ENCODE assay signal across 8 mouse cellular contexts in genomic region chr16:32659385-32659784, GRCm38 (mm10). TPM values are rescaled to one million over a fixed set of nuclear protein-coding genes. Genes with fewer than 3 reads are reported as not detected.
DNase-seq lines count a peak whose midpoint lies in the region; ATAC-seq and TF ChIP-seq lines count a peak whose summit lies in the region.

No protein-coding gene starts in this region.

- DNase-seq in MEL (ENCODE audit: low read depth, low spot score) = no peak
- peak; percentile 76 to 83 for DNase-seq in adrenal gland, postnatal 36 days
- DNase-seq in kidney, postnatal 25 days = peak; percentile 73 to 75
- peak; percentile 66 for DNase-seq in lung, adult 2 months
- DNase-seq in retina, embryonic 14.5 days (ENCODE audit: low spot score) = peak; percentile 88
- no peak for DNase-seq in spleen, adult 18-20 months

- TF ChIP-seq EP300 in MEL (IDR thresholded peaks at IDR 0.05; ENCODE audit: low read depth in 1 of 2, low read length in 2 of 2) = no peak

- H3K27me3 ChIP-seq in MEL (ENCODE audit: control insufficient read depth in 1 of 2, insufficient read depth in 2 of 2, low read length in 2 of 2) = no peaks in the 10 kb centered on the region
- H3K27me3 ChIP-seq in embryonic facial prominence, embryonic 13.5 days = no peaks in the 10 kb centered on the region
- no peaks in the 10 kb centered on the region for H3K27me3 ChIP-seq in heart, embryonic 16.5 days (ENCODE audit: control insufficient read depth, insufficient read depth, low read length)

- H3K4me3 ChIP-seq in MEL (ENCODE audit: control insufficient read depth in 1 of 2, insufficient read depth in 1 of 2, low read depth in 2 of 2, low read length in 2 of 2) = no peak overlapping the region
- H3K4me3 ChIP-seq in embryonic facial prominence, embryonic 13.5 days = peak overlapping the region; percentile 38
- peak overlapping the region; percentile 42 for H3K4me3 ChIP-seq in heart, embryonic 16.5 days (ENCODE audit: low read length)
- H3K4me3 ChIP-seq in lung, adult 2 months (replicated peaks; ENCODE audit: extremely low read depth, low read depth, low read length) = peak overlapping the region; percentile 31

- no peaks in the 10 kb centered on the region; the same call in 1 of the 2 replicates for H3K79me2 ChIP-seq in MEL (ENCODE audit: control insufficient read depth, insufficient read depth, low read length, poor library complexity)

- WGBS in embryonic facial prominence, embryonic 13.5 days = 7% methylated on average over 8 of the region's 8 CpGs
- WGBS in heart, embryonic 16.5 days = 11% methylated on average over 8 of the region's 8 CpGs
- 14% methylated on average over 8 of the region's 8 CpGs for WGBS in lung, adult 2 months

- H3K27ac ChIP-seq in MEL (ENCODE audit: control insufficient read depth, low read depth, low read length) = no peak overlapping the region
- peak overlapping the region; percentile 39; the same call in 1 of the 2 replicates for H3K27ac ChIP-seq in embryonic facial prominence, embryonic 13.5 days
- no peak overlapping the region; the same call in 1 of the 2 replicates for H3K27ac ChIP-seq in heart, embryonic 16.5 days (ENCODE audit: low read length)

- TF ChIP-seq CTCF in MEL (IDR thresholded peaks at IDR 0.05 in 2 of 3, conservative IDR thresholded peaks at IDR 0.05 in 1 of 3; ENCODE audit: control insufficient read depth in 1 of 3, insufficient read depth in 1 of 3, low read depth in 2 of 3, low read length in 3 of 3, poor library complexity in 1 of 3, severe bottlenecking in 1 of 3) = peak; percentile 58 to 74 (median 68)
- TF ChIP-seq CTCF in lung, adult 2 months (IDR thresholded peaks at IDR 0.05; ENCODE audit: insufficient read depth, low read length) = peak; percentile 96

- no peaks in the 10 kb centered on the region for H3K9me3 ChIP-seq in MEL (replicated peaks; ENCODE audit: insufficient read depth, low read length)
- no peaks in the 10 kb centered on the region for H3K9me3 ChIP-seq in embryonic facial prominence, embryonic 13.5 days
- no peaks in the 10 kb centered on the region for H3K9me3 ChIP-seq in heart, embryonic 16.5 days (replicated peaks; ENCODE audit: control insufficient read depth, low read length)

- no peak overlapping the region for H3K9ac ChIP-seq in MEL (ENCODE audit: control insufficient read depth, low read depth, low read length, poor library complexity, severe bottlenecking)
- peak overlapping the region; percentile 64 for H3K9ac ChIP-seq in embryonic facial prominence, embryonic 13.5 days
- peak overlapping the region; percentile 49 for H3K9ac ChIP-seq in heart, embryonic 16.5 days (ENCODE audit: low read length)

- ATAC-seq in embryonic facial prominence, embryonic 13.5 days (ENCODE audit: insufficient number of reproducible peaks, insufficient read depth, low FRiP score, low TSS enrichment, low read depth) = no peak
- ATAC-seq in heart, embryonic 16.5 days (replicated peaks; ENCODE audit: extremely low read depth, insufficient read depth, low FRiP score) = no peak

- H3K4me1 ChIP-seq in MEL (ENCODE audit: control insufficient read depth in 1 of 2, insufficient read depth in 2 of 2, low read length in 2 of 2) = peaks cover 0 to 9% of the 10 kb centered on the region in 2 experiments; a peak in 2 of 4 replicates
- peaks cover 63% of the 10 kb centered on the region for H3K4me1 ChIP-seq in embryonic facial prominence, embryonic 13.5 days
- H3K4me1 ChIP-seq in heart, embryonic 16.5 days (ENCODE audit: control insufficient read depth, insufficient read depth, low read length) = peaks cover 55% of the 10 kb centered on the region
- peaks cover 38% of the 10 kb centered on the region for H3K4me1 ChIP-seq in lung, adult 2 months (ENCODE audit: control insufficient read depth, insufficient read depth, low read length)

- peak; percentile 51 for TF ChIP-seq RAD21 in MEL (IDR thresholded peaks at IDR 0.05; ENCODE audit: low read depth, low read length)

- peak overlapping the region; percentile 70 for H3K4me2 ChIP-seq in embryonic facial prominence, embryonic 13.5 days
- peak overlapping the region; percentile 64 for H3K4me2 ChIP-seq in heart, embryonic 16.5 days (ENCODE audit: low read depth, low read length)

- no peak for TF ChIP-seq POLR2A in MEL (IDR thresholded peaks at IDR 0.05; ENCODE audit: control insufficient read depth in 1 of 2, insufficient read depth in 1 of 2, low read depth in 1 of 2, low read length in 2 of 2, poor library complexity in 1 of 2)
- TF ChIP-seq POLR2A in lung, adult 2 months (IDR thresholded peaks at IDR 0.05; ENCODE audit: borderline replicate concordance, extremely low read depth, low read depth, low read length) = no peak

- peaks cover 0 to 8% of the 10 kb centered on the region in 2 experiments; a peak in 2 of 4 replicates for H3K36me3 ChIP-seq in MEL (ENCODE audit: control insufficient read depth in 1 of 2, insufficient read depth in 2 of 2, low read length in 2 of 2)
- H3K36me3 ChIP-seq in embryonic facial prominence, embryonic 13.5 days = 0 out of 2 replicates have a peak, but pooled peaks cover 6% of the 10 kb centered on the region
- H3K36me3 ChIP-seq in heart, embryonic 16.5 days (ENCODE audit: control insufficient read depth, insufficient read depth) = no peaks in the 10 kb centered on the region

TF ChIP-seq in MEL, 35 proteins besides CTCF, POLR2A, EP300 and RAD21:
- TF ChIP-seq BHLHE40 (IDR thresholded peaks at IDR 0.05; ENCODE audit: borderline replicate concordance, low read depth, low read length) (no peak), SMC3 (IDR thresholded peaks at IDR 0.05; ENCODE audit: low read depth, low read length) (peak; percentile 51)
TF ChIP-seq in MEL: peak in this region for 1.

RNA-seq across cellular contexts. Expression of gene Tnk2, which starts 15.7 kb away (rescaled TPM):
- 30.3 and 34.8 TPM in 2 replicates for total RNA-seq in MEL (2012; rRNA removed)
- 10 to 100 TPM in 1 of 2 experiments, not detected in 1; 77.0 TPM for polyA plus RNA-seq in MEL (2012; ENCODE audit: insufficient read depth in 1 of 2, insufficient read length in 2 of 2, low read depth in 1 of 2, low replicate concordance in 2 of 2, missing spikeins in 1 of 2)
- total RNA-seq in adrenal gland, postnatal 36 days (2021) = 10 to 100 TPM; 31.1 to 36.4 TPM
- 12.7 and 13.3 TPM in 2 replicates for polyA plus RNA-seq in embryonic facial prominence, embryonic 13.5 days (2015; fragmentation: Nextera tagmentation; extraction: Ambion mirVana)
- 9.0 and 9.5 TPM in 2 replicates for polyA plus RNA-seq in heart, embryonic 16.5 days (2015; fragmentation: Nextera tagmentation; extraction: Ambion mirVana)
- polyA plus RNA-seq in lung, adult 2 months (2012; rRNA removed) = 107 and 119 TPM in 2 replicates

RNA-seq across cellular contexts. Expression of gene Tfrc, which starts 50.7 kb away (rescaled TPM):
- 156 and 234 TPM in 2 replicates for total RNA-seq in MEL (2012; rRNA removed)
- polyA plus RNA-seq in MEL (2012; ENCODE audit: insufficient read depth in 1 of 2, insufficient read length in 2 of 2, low read depth in 1 of 2, low replicate concordance in 2 of 2, missing spikeins in 1 of 2) = 100 to 1,000 TPM in 1 of 2 experiments, 10 to 100 TPM in 1; 90.9 to 106 TPM
- total RNA-seq in adrenal gland, postnatal 36 days (2021) = 10 to 100 TPM; 21.2 to 75.7 TPM
- polyA plus RNA-seq in embryonic facial prominence, embryonic 13.5 days (2015; fragmentation: Nextera tagmentation; extraction: Ambion mirVana) = 20.8 and 21.4 TPM in 2 replicates
- 49.2 and 53.8 TPM in 2 replicates for polyA plus RNA-seq in heart, embryonic 16.5 days (2015; fragmentation: Nextera tagmentation; extraction: Ambion mirVana)
- 7.5 and 12.8 TPM in 2 replicates for polyA plus RNA-seq in lung, adult 2 months (2012; rRNA removed)

Comparison
In these comparisons a context has a peak if more than half of its experiments do, and no peak if none do; other contexts are left out.
1. DNase-seq: peak in adrenal gland, postnatal 36 days (2 of 2), kidney, postnatal 25 days (2 of 2), lung, adult 2 months (single experiment) and retina, embryonic 14.5 days (single experiment); none in MEL (single experiment) and spleen, adult 18-20 months (0 of 2).
2. H3K4me3 ChIP-seq: peak in embryonic facial prominence, embryonic 13.5 days (single experiment), heart, embryonic 16.5 days (single experiment) and lung, adult 2 months (single experiment); none in MEL (0 of 2).